Mouse (Mus musculus) spleen, postnatal 14 days (tissue): ENCODE measurements around the gene Gm11060.

Experiments used
- DNase-seq, 2 experiments: peaks; one replicate each; pipeline ENCODE4 v3.0.0; 2021 to 2022; ENCODE audit warnings: low spot score in 2 of 2

Gm11060 gene

DNA sequence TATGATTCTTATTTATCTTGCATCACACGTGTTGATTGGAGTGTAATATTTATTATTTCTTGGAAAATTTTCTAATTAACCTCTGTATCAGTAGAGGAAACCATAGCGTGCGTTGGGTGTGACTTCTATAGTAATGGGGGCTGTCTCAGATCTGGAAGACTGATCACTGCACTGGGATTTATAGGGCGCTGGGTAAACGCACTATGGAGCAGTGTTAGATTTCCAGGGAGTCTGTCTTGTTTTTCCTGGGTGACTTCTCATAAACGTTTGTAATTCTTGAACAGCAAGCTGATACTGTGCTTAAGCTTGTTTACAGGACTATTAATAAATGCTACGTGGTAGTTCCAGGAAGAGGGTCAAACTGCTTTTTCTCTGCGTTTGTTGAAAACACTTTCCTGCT, 25.9 kb downstream of the Gm11060 start:
- DNase-seq: no peak

DNA sequence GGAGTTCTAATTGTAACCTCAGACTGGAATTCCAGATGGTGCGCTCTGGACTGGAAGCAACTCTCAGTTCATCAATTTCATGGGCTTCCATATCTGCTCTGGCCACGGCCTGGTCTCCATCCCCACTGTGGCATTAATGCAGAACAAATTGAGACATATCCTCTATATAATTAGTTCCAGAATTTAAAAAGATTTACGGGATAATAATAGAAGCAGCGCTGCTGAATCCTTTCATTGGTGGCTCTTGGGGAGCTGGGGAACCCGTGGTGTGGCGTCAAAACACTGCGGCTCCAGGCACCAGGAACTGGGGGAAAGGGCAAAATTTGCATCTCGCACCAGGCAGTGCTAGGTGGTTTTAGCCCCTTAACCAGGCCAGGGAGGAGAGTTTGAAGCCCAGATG, 30.4 kb downstream of the Gm11060 start:
- no peak for DNase-seq

DNA sequence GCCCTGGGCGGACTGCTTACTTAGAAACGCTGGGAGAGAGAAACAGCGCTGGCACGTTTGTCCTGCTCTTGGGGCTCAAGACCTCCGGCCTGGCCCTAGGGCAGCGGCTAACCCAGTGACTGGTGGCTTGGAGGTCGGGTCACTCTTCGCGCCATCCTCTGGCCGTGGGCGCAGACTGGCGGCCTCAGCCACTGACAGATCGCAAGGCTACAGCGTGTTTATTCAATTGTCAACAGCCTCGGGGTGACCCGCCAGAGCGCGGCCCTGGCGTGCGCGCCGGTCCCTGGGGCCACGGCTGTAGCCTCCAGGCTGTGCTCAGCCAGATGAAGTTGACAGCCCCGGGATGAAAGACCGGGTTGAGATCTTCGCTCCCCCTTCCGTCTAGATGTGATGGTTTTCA, 31.1 kb downstream of the Gm11060 start:
- DNase-seq: no peak

DNA sequence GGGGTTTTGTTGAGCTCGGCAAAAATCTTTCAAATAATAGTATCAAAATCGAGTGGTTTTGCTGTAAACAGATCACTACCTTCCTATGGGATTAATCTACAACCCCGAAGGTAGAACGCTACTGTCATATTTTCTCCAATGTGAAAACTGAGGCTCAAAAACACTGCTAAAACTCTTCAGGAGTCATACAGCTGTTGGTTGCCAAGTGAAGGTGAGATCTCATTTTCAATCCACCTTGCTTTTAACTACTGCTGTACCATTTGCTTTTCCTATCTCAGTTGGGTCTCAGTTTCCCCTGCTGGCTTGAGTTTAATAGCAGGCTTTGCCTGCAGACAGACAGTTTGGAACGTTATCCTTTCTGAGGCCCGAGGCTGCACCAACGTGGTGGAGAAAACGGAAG, 31.6 kb downstream of the Gm11060 start:
- no peak for DNase-seq

DNA sequence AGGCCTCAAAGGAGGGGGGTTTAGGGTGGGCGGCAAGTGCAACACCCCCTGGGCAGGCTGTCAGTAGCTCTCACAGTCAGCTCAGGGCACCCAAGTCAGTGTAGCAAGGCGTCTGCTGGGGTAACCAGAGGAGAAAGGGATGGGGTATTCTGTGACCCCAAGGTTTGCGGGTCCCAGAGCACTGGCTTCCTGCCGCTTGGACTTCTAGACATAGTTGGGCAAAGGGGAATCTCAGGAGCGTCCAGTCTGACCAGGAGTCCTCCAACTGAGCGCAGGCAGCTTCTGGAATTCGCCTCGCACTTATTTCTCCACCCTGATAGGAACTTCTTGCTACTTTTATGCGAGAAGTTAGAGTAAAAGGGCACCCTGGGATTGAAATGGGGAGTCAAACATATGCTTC, 32.1 kb downstream of the Gm11060 start:
- no peak for DNase-seq

- no peak for DNase-seq
These were observed 32.6 kb downstream of the Gm11060 start for GRCm38 (mm10) chr2:105124391-105124790.

- no peak for DNase-seq
These were observed 33.4 kb downstream of the Gm11060 start for GRCm38 (mm10) chr2:105125205-105125604.

- no peak for DNase-seq
These were observed 33.8 kb downstream of the Gm11060 start for GRCm38 (mm10) chr2:105125641-105126040.

- no peak for DNase-seq
These were observed 34.5 kb downstream of the Gm11060 start, which contains the start of gene Wt1 for GRCm38 (mm10) chr2:105126279-105126678. Gene Wt1 (plus strand): TSS chr2:105126529.

DNA sequence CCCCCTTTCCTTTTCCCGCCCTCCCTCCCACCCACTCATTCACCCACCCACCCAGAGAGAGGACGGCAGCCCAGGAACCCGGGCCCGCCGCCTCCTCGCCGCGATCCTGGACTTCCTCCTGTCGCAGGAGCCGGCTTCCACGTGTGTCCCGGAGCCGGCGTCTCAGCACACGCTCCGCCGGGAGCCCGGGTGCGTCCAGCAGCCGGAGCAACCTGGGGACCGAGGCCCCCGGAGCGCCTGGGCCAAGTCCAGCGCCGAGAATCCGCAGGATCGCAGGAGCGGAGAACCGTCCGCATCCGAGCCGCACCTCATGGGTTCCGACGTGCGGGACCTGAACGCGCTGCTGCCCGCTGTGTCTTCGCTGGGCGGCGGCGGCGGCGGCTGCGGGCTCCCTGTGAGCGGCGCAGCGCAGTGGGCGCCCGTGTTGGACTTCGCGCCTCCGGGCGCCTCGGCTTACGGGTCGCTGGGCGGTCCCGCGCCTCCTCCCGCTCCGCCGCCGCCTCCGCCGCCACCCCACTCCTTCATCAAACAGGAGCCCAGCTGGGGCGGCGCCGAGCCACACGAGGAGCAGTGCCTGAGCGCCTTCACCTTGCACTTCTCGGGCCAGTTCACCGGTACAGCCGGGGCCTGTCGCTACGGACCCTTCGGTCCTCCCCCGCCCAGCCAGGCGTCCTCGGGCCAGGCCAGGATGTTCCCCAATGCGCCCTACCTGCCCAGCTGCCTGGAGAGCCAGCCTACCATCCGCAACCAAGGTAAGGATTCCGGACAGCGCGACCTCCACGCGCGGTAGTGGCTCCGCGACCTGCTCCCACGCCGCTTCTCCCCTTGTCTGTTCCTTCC, 35.1 kb downstream of the Gm11060 start:
- DNase-seq: no peak

- DNase-seq: no peak
These were observed 36.0 kb downstream of the Gm11060 start for GRCm38 (mm10) chr2:105127531-105128480.

GRCm38 (mm10) chr2:105128564-105128963, 36.7 kb downstream of the Gm11060 start:
- no peak for DNase-seq

DNA sequence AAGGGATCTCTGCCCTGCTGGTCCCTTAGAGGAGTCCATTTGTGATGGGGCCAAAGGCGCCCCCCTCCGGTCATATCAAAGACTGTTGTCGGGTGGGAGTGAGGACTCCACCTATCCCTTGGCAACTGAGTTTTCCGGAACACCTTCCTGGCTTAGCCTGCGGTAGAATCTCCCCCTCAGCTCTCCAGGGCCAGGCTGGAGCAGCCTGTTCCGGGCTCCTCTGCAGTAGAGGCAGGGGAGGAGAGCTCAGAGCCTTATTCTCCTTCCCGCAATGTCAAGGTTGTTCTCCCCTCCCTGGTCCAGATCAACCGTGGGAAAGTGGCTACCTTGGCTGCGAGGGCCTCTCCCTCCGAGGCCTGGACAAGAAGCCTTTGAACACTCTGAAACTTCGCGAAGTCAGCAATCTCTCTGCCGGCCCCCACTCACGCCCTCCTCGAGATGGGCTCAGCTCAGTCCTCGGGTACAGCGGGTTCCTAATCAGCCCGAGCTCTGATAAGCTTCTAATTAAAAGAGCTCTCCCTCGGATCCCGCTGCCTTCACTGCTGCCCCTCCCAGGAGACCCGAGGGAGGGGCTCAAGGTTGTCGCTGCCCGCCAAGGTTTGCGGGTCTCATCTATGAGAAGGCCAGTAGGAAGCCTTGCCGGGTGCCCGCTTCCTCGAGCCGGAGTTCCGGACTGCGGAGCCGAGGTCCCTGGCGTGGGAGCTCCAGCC, 38.7 kb downstream of the Gm11060 start:
- no peak for DNase-seq

DNA sequence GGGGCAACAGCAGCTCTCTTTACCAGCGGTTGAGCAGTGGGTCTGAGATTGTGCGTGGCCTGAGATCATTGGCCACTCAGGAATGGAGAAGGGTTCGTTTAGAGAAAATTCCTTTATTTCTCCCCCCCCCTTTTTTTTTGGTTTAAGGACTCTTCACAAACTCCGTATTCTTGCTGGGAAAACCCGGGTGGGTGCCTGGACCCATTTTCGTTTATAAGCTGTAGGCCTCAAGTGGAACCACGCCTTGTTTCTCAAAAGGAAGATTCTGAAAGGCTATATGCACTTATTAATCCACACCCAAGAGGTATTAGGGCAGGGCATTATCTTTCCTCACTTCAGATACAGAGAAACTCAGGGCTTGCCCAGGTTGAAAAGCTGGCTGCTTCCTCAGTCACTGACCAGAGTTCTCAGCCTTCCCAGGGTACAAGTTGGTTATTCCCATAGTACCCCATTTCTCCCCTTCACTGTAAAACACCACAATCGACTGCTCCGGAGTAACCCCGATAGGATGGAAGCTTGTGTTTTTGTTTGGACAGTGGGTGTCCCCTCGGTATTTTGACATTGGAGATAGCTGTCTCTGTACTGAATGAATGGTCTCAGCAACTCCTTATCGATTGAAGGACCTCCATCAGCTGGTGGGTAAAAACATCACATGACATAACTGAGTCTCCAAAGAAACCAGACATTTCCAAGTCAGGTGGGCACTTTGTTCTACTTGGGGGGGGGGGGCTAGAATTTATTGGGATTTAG, 39.4 kb downstream of the Gm11060 start:
- DNase-seq: no peak

GRCm38 (mm10) chr2:105131811-105132100, 39.9 kb downstream of the Gm11060 start:
- DNase-seq: no peak

DNA sequence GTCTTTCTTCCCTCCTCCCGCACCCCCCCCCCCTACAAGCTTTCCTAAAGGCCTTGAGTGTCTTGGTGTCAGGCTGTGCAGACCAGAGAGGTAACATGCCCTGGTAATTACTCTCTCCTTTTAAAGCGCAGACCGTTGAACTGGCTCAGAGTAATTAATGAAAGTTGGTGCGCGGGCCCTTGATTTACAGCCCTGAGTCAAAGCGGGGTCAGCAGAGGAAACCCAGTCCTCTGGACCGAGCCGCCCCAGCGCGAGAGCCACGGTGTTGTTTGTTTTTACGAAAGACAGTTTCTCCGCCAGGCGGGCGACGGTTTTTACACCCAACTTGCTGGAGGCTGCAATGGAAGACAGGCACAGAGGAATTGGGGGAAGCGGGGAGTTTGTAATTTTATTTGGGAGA, 40.5 kb downstream of the Gm11060 start:
- DNase-seq: no peak

GRCm38 (mm10) chr2:105132933-105133795, 41.3 kb downstream of the Gm11060 start:
- DNase-seq: no peak

GRCm38 (mm10) chr2:105134296-105134695, 42.5 kb downstream of the Gm11060 start:
- no peak for DNase-seq

DNA sequence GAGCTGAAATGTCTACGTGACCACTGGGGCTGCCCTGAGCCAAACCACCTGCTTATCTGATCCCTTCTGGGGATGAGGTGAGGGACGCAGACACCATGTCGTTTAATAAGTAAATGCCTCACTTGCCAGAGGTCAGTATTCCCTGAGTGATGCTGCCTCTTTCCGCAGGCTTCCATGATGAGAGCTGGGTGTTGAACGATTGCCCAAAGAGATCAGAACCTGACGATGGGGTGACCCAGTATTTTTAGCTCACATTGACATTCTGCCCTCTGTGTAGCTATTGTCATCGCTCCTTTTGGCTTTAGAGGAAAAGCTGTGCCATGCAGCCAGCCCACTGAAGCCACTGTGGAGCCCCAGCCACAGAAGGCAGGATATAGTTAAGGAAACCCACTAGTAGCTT, 47.7 kb downstream of the Gm11060 start:
- DNase-seq: no peak

DNA sequence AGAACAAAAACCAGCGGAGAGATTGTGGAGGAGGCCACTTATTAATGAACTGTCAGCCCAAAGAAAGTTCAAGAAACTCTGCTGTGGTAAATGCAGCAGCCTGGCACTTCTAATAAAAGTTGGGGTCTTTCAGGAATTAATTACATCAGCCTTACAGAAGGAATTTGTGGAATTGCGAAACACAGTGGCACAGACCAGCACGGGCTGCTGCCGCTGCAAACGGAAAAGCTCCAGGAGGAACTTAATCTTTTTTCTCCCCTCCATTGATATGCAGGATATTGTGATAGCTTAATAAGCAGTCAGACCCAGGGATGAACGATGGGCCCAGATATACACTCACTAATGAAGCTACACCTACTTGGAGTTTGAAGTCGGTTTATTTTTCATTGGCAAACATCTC, 49.6 kb downstream of the Gm11060 start:
- no peak for DNase-seq
